ENCODE assay signal across 9 mouse cellular contexts in genomic region chr12:111272420-111272819, GRCm38 (mm10). TPM values are rescaled to one million over a fixed set of nuclear protein-coding genes. Genes with fewer than 3 reads are reported as not detected.
A peak's percentile ranks its signal among the peaks of the same experiment; 100 is the strongest.
DNase-seq lines count a peak whose midpoint lies in the region; ATAC-seq lines count a peak whose summit lies in the region.
"Had no signal": no experiment of that assay in that cellular context is flagged by ENCODE, and none has a peak within 500 bp of the region (broad histone marks: within the 10 kb centered on the region; RNA-seq: fewer than 3 reads in every experiment).

No protein-coding gene starts in this region.

- no peak overlapping the region for H3K27ac ChIP-seq in hindbrain, embryonic 14.5 days
- no peak overlapping the region for H3K27ac ChIP-seq in hindbrain, embryonic 13.5 days
- H3K27ac ChIP-seq: heart, embryonic 13.5 days had no signal

- H3K27me3 ChIP-seq in hindbrain, embryonic 14.5 days (ENCODE audit: control insufficient read depth, insufficient read depth, low read length): peaks cover 82% of the 10 kb centered on the region
- H3K27me3 ChIP-seq in hindbrain, embryonic 13.5 days: peaks cover 93% of the 10 kb centered on the region

- ATAC-seq in hindbrain, embryonic 14.5 days (ENCODE audit: low FRiP score): no peak
- ATAC-seq in hindbrain, embryonic 13.5 days (ENCODE audit: low FRiP score): no peak

- no peaks in the 10 kb centered on the region for H3K36me3 ChIP-seq in hindbrain, embryonic 14.5 days (replicated peaks; ENCODE audit: control insufficient read depth, insufficient read depth)
- H3K36me3 ChIP-seq in hindbrain, embryonic 13.5 days: no peaks in the 10 kb centered on the region
- H3K36me3 ChIP-seq: heart, embryonic 13.5 days had no signal

- no peak overlapping the region for H3K9ac ChIP-seq in hindbrain, embryonic 14.5 days
- no peak overlapping the region for H3K9ac ChIP-seq in hindbrain, embryonic 13.5 days
- H3K9ac ChIP-seq: heart, embryonic 13.5 days had no signal

- H3K4me3 ChIP-seq in hindbrain, embryonic 14.5 days (replicated peaks; ENCODE audit: low read length): no peak overlapping the region
- no peak overlapping the region for H3K4me3 ChIP-seq in hindbrain, embryonic 13.5 days

- H3K4me1 ChIP-seq in hindbrain, embryonic 14.5 days (replicated peaks; ENCODE audit: control insufficient read depth, insufficient read depth, low read length): peaks cover 15% of the 10 kb centered on the region
- peaks cover 25% of the 10 kb centered on the region for H3K4me1 ChIP-seq in hindbrain, embryonic 13.5 days (replicated peaks)

- peak; percentile 80 for DNase-seq in hindbrain, embryonic 14.5 days (ENCODE audit: low spot score)
- peak; percentile 90 for DNase-seq in adrenal gland, postnatal 10 days
- peak; percentile 82 for DNase-seq in embryo, embryonic 9.5 days (ENCODE audit: extremely low spot score)
- DNase-seq in induced T-regulatory cell, adult 2 months (ENCODE audit: low read depth): peak; percentile 82
- DNase-seq in left cerebral cortex, adult 18-20 months (ENCODE audit: low spot score in 2 of 2): peak; percentile 84 to 86
- DNase-seq in natural killer cell, adult 2 months (ENCODE audit: low spot score in 2 of 2): peak; percentile 19 to 53
- peak; percentile 75 for DNase-seq in thymus, postnatal 0 days (ENCODE audit: low spot score)

- no peak overlapping the region for H3K4me2 ChIP-seq in hindbrain, embryonic 14.5 days (replicated peaks)
- no peak overlapping the region for H3K4me2 ChIP-seq in hindbrain, embryonic 13.5 days

- H3K9me3 ChIP-seq in hindbrain, embryonic 14.5 days (ENCODE audit: control insufficient read depth, low read length): no peaks in the 10 kb centered on the region
- no peaks in the 10 kb centered on the region for H3K9me3 ChIP-seq in hindbrain, embryonic 13.5 days
- H3K9me3 ChIP-seq: heart, embryonic 13.5 days had no signal

- WGBS in hindbrain, embryonic 14.5 days: 19% methylated on average over 12 of the region's 12 CpGs
- WGBS in hindbrain, embryonic 13.5 days: 23% methylated on average over 12 of the region's 12 CpGs

RNA-seq across cellular contexts. Expression of gene Amn, which starts 1.5 kb away (rescaled TPM):
- polyA plus RNA-seq in hindbrain, embryonic 14.5 days (2014; fragmentation: Nextera tagmentation; extraction: Ambion mirVana): 19.6 and 20.5 TPM in 2 replicates
- 5.6 and 6.5 TPM in 2 replicates for polyA plus RNA-seq in hindbrain, embryonic 13.5 days (2015; fragmentation: Nextera tagmentation; extraction: Ambion mirVana)
- total RNA-seq in adrenal gland, postnatal 10 days (2021): under 1 TPM in 1 of 2 experiments, not detected in 1; 0.27 TPM
- 1 to 10 TPM; 9.1 to 9.7 TPM for total RNA-seq in left cerebral cortex, adult 18-20 months (2021)
- polyA plus RNA-seq in thymus, postnatal 0 days (2015; fragmentation: Nextera tagmentation; extraction: Ambion mirVana): 0.93 and 1.0 TPM in 2 replicates

Comparison
In these comparisons a context has a peak if more than half of its experiments do, and no peak if none do; other contexts are left out.
1. DNase-seq: peak in every context shown above with its lines; median percentile 90 in adrenal gland, postnatal 10 days; 85 in left cerebral cortex, adult 18-20 months; 82 in embryo, embryonic 9.5 days; 82 in induced T-regulatory cell, adult 2 months; 80 in hindbrain, embryonic 14.5 days; 75 in thymus, postnatal 0 days; 36 in natural killer cell, adult 2 months.